Mouse (Mus musculus): ENCODE data around the gene Csf1.

- TF ChIP-seq POLR2A (IDR thresholded peaks at IDR 0.05; ENCODE audit: low read depth, low read length) (no peak), CTCF (IDR thresholded peaks at IDR 0.05; ENCODE audit: extremely low read depth, insufficient read depth, insufficient read length, insufficient replicate concordance) (no peak)
Observed at GRCm38 (mm10) chr3:107737609-107738190, 22.6 kb downstream of the Csf1 start.
